Mouse (Mus musculus) heart, postnatal 0 days (tissue): ENCODE measurements around the gene Dlg2. TPM values are rescaled to one million over a fixed set of nuclear protein-coding genes. Genes with fewer than 3 reads are reported as not detected.

Source experiments
- ATAC-seq: fragments of 200-750 bp; cut with Nextera tagmentation; 2 replicates; pipeline ENCODE4 v1.8.0; 2017; ENCODE audit warnings: low read depth, moderate number of reproducible peaks, moderate library complexity; ENCODE audit not compliant: insufficient read depth
- DNase-seq: peaks from one replicate; pipeline ENCODE4 v3.0.0-alpha.2; 2016; ENCODE audit warnings: low spot score
- H3K27ac ChIP-seq: fragments of 300-500 bp; sonication (generic); 2 replicates; pipeline ENCODE4 v1.5.1; 2014; ENCODE audit warnings: low read depth, mild to moderate bottlenecking
- H3K27me3 ChIP-seq: fragments of 300-500 bp; sonication (generic); 2 replicates; pipeline ENCODE4 v1.6.1; 2014; ENCODE audit warnings: low read length, mixed read lengths; ENCODE audit not compliant: control insufficient read depth, insufficient read depth
- H3K36me3 ChIP-seq: fragments of 300-500 bp; sonication (generic); replicated peaks from 2 replicates; pipeline ENCODE4 v1.6.1; 2014; ENCODE audit warnings: low read length, mixed read lengths; ENCODE audit not compliant: control insufficient read depth, insufficient read depth
- H3K4me1 ChIP-seq: fragments of 300-500 bp; sonication (generic); 2 replicates; pipeline ENCODE4 v1.6.1; 2014; ENCODE audit warnings: antibody characterized with exemption; ENCODE audit not compliant: control insufficient read depth, insufficient read depth
- H3K4me2 ChIP-seq: fragments of 300-500 bp; sonication (generic); 2 replicates; pipeline ENCODE4 v1.6.1; 2014; ENCODE audit warnings: low read depth, mild to moderate bottlenecking, low read length, moderate library complexity
- H3K4me3 ChIP-seq: fragments of 300-500 bp; sonication (generic); 2 replicates; pipeline ENCODE4 v1.5.1; 2014; ENCODE audit warnings: low read depth, low read length
- H3K9ac ChIP-seq: fragments of 300-500 bp; sonication (generic); replicated peaks from 2 replicates; pipeline ENCODE4 v1.6.1; 2014; ENCODE audit warnings: low read depth, low read length, mixed read lengths
- H3K9me3 ChIP-seq: fragments of 300-500 bp; sonication (generic); replicated peaks from 2 replicates; pipeline ENCODE4 v1.6.1; 2016; ENCODE audit warnings: low read length; ENCODE audit not compliant: control insufficient read depth
- CTCF ChIP-seq: IDR thresholded peaks from 2 replicates; pipeline ENCODE4 v1.5.1; 2016; ENCODE audit warnings: antibody characterized with exemption, control low read depth, low read depth
- EP300 ChIP-seq: IDR thresholded peaks from 2 replicates; pipeline ENCODE4 v1.6.1; 2016; ENCODE audit warnings: antibody characterized with exemption, low read depth
- WGBS: fragments of 180-500 bp; shearing (Covaris S2); extraction: QIAGEN DNeasy Blood & Tissue Kit; methylation state at CpG from one replicate; pipeline ENCODE4 v1.1.7; 2014; 5-methylcytosine and 5-hydroxymethylcytosine counted together
- polyA plus RNA-seq: library from polyadenylated mRNA; unstranded; fragments of >200 nt; fragmentation: Nextera tagmentation; extraction: Ambion mirVana; gene quantifications from 2 replicates; pipeline ENCODE4 v1.2.1, GENCODE M21; 2015
- total RNA-seq: library from RNA; depleted of rRNA; stranded (reverse); fragments of >200 nt; gene quantifications from 2 replicates; pipeline ENCODE4 v1.2.3, GENCODE M21; 2014; ENCODE audit warnings: low replicate concordance

Dlg2 gene
- total and polyA plus RNA-seq, 2 experiments from 2014 or later, result 1.3 to 2.3 TPM

GRCm38 (mm10) chr7:91543286-91543650 is 1066.8 kb downstream of the Dlg2 start:
- Histone ChIP-seq H3K9me3 (no peaks in the 10 kb centered on the region), H3K27ac (no peak overlapping the region), H3K4me3 (peak overlapping the region; percentile 40), H3K27me3 (peaks cover 4% of the 10 kb centered on the region; the same call in 1 of the 2 replicates), H3K36me3 (no peaks in the 10 kb centered on the region), H3K4me1 (no peaks in the 10 kb centered on the region), H3K4me2 (peak overlapping the region; percentile 67), H3K9ac (0 out of 2 replicates have a peak overlapping the region, but pooled peaks have one; percentile 16)
- ATAC-seq, result no peak
- WGBS, result 33% methylated on average over 4 of the region's 4 CpGs
- no peak for TF ChIP-seq CTCF
- TF ChIP-seq EP300, result no peak
- no peak for DNase-seq

GRCm38 (mm10) chr7:91544600-91544999 is 1068.1 kb downstream of the Dlg2 start:
- Histone ChIP-seq H3K4me2 (no peak overlapping the region), H3K9me3 (no peaks in the 10 kb centered on the region), H3K27ac (no peak overlapping the region), H3K4me1 (no peaks in the 10 kb centered on the region), H3K9ac (no peak overlapping the region), H3K4me3 (no peak overlapping the region), H3K27me3 (peaks cover 4% of the 10 kb centered on the region; the same call in 1 of the 2 replicates), H3K36me3 (no peaks in the 10 kb centered on the region)
- WGBS, result 48% methylated on average over 3 of the region's 3 CpGs
- DNase-seq, result no peak
- no peak for ATAC-seq
- TF ChIP-seq CTCF (no peak), EP300 (no peak)

- H3K9me3 ChIP-seq, result no peaks in the 10 kb centered on the region
- no peak for TF ChIP-seq CTCF
- no peak for TF ChIP-seq EP300
- no peak for ATAC-seq
- H3K4me1 ChIP-seq, result no peaks in the 10 kb centered on the region
- H3K9ac ChIP-seq, result no peak overlapping the region
- H3K36me3 ChIP-seq, result no peaks in the 10 kb centered on the region
- H3K27ac ChIP-seq, result no peak overlapping the region
- DNase-seq, result no peak
- 46% methylated on average over 1 of the region's 1 CpGs for WGBS
- no peak overlapping the region for H3K4me2 ChIP-seq
- no peaks in the 10 kb centered on the region for H3K27me3 ChIP-seq
- no peak overlapping the region for H3K4me3 ChIP-seq
Measured at GRCm38 (mm10) chr7:91548796-91549195, 1072.3 kb downstream of the Dlg2 start.

- no peak for DNase-seq
- no peaks in the 10 kb centered on the region for H3K9me3 ChIP-seq
- ATAC-seq, result no peak
- no peak overlapping the region for H3K9ac ChIP-seq
- H3K27ac ChIP-seq, result no peak overlapping the region
- H3K36me3 ChIP-seq, result no peaks in the 10 kb centered on the region
- no peaks in the 10 kb centered on the region for H3K4me1 ChIP-seq
- no peaks in the 10 kb centered on the region for H3K27me3 ChIP-seq
- no peak overlapping the region for H3K4me3 ChIP-seq
- H3K4me2 ChIP-seq, result no peak overlapping the region
- TF ChIP-seq EP300, result no peak
- no peak for TF ChIP-seq CTCF
Measured at GRCm38 (mm10) chr7:91557582-91557981, 1081.1 kb downstream of the Dlg2 start.

- TF ChIP-seq EP300 (no peak), CTCF (no peak)
- no peak overlapping the region for H3K4me3 ChIP-seq
- DNase-seq (no peak), ATAC-seq (no peak)
- no peaks in the 10 kb centered on the region for H3K27me3 ChIP-seq
- H3K4me1 ChIP-seq, result no peaks in the 10 kb centered on the region
- no peak overlapping the region for H3K9ac ChIP-seq
- no peak overlapping the region for H3K4me2 ChIP-seq
- no peaks in the 10 kb centered on the region for H3K9me3 ChIP-seq
- H3K36me3 ChIP-seq, result no peaks in the 10 kb centered on the region
- no peak overlapping the region for H3K27ac ChIP-seq
Measured at GRCm38 (mm10) chr7:91567423-91567822, 1091.0 kb downstream of the Dlg2 start.

GRCm38 (mm10) chr7:91570969-91571368 is 1094.5 kb downstream of the Dlg2 start:
- Histone ChIP-seq H3K9ac (no peak overlapping the region), H3K27ac (no peak overlapping the region), H3K4me3 (no peak overlapping the region), H3K9me3 (no peaks in the 10 kb centered on the region), H3K4me2 (no peak overlapping the region), H3K4me1 (no peaks in the 10 kb centered on the region), H3K36me3 (no peaks in the 10 kb centered on the region), H3K27me3 (no peaks in the 10 kb centered on the region)
- DNase-seq (no peak), ATAC-seq (no peak)
- WGBS, result 77% methylated on average over 2 of the region's 2 CpGs
- TF ChIP-seq CTCF (no peak), EP300 (no peak)
